Mouse (Mus musculus): ENCODE data around the gene Dok4. TPM values are rescaled to one million over a fixed set of nuclear protein-coding genes. Genes with fewer than 3 reads are reported as not detected.

Dok4 gene
- polyA plus RNA-seq, 1 experiment = 4.4 TPM

DNA sequence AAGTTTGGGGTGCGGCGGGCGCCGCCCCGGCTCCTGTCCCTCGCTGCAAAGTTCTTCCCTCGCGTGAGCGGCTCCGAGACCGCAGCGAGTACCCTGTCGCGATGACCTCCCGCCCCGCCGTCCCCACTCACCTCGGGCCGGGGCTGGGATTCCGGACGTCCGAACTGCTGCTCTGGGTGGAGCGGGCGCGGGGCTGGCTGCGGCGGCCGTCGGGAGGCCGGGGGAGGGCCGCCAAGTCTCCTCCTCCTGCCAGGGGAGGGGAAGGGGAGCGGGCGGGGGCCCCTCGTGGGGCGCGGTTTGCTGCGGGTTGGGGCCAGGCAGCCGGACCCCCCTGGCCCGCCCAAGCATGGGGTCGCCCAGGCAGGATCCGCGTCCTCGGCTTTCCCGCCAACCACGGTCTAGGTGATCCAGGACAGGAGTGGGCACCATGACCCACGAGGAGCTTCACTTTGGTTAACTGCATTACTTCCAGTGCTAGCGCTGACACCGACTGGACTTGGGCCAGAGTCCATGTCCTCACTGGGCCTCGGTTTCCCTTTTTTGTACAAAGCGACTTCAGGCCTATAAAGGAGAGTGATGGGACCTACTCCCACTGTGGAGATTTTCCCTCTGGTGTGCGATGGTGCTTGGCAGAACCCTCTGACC, 41.8 kb upstream of the Dok4 start, which contains the start of gene Ccdc102a:
TSS of gene Ccdc102a (minus strand) at position 248 of the 645 bp plus-strand sequence.
- no peaks in the 10 kb centered on the region for H3K27me3 ChIP-seq (ENCODE audit: control insufficient read depth, insufficient read depth, insufficient read length)
- no peaks in the 10 kb centered on the region for H3K36me3 ChIP-seq (ENCODE audit: control insufficient read depth, insufficient read depth)
- peak within 1 kb of the TSS; percentile 44 for H3K4me3 ChIP-seq
- peak; percentile 58 for TF ChIP-seq POLR2A (IDR thresholded peaks at IDR 0.05; ENCODE audit: insufficient read length, low read depth)
- TF ChIP-seq USF1 (IDR thresholded peaks at IDR 0.05; ENCODE audit: low read depth) = no peak
- H3ac ChIP-seq (ENCODE audit: control insufficient read depth, insufficient read length) = peak within 1 kb of the TSS; percentile 7
- H3K4me2 ChIP-seq (ENCODE audit: low read depth) = peak within 1 kb of the TSS; percentile 81
- H3K79me2 ChIP-seq (ENCODE audit: control insufficient read depth, insufficient read depth) = peaks cover 17% of the 10 kb centered on the region

DNA sequence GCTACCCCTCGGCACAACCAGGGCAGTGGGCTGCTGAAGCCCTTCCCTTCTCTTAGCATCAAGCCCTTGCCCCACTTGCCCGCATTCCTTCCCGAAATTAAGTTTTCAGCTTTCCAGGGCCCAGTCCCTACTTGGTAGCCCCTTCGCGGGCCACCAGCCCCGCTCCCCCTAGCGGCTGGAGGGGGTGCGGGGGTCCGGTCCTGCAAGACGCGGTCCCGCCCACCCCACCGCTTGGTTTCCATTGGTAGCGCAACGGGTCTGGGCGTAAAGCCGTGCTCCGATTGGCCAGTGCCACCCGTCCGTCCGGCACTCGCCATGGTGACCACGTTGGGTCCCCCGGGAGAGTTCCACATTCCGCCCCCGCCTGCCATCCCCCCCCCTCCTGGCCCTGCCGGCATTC, 41.2 kb upstream of the Dok4 start:
- TF ChIP-seq E2F4 (IDR thresholded peaks at IDR 0.05; ENCODE audit: insufficient read depth) = no peak
- no peak for TF ChIP-seq MYOG (IDR thresholded peaks at IDR 0.05; ENCODE audit: control insufficient read depth in 1 of 3, insufficient read depth in 1 of 3, insufficient read length in 2 of 3, low read depth in 2 of 3)
- TF ChIP-seq MAX (IDR thresholded peaks at IDR 0.05; ENCODE audit: low read depth) = no peak
- no peak for TF ChIP-seq USF1 (IDR thresholded peaks at IDR 0.05; ENCODE audit: low read depth)

DNA sequence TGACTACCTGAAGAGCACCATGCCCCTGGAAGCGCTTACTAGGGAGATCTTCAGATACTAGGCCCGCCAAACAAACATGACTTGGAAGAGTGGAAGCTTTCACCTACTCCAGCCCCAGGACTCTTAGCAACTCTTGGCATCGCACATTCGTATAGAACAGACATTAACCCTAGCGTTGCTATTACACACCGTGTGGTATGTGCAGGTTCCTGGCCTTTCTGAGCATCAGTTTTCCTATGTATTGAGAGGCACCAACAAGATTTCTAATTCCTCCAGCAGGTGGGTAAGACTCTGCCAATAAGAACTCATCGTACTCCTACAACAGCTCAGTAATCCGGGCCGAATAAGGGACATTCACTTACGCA, 40.8 kb upstream of the Dok4 start:
- peak overlapping the region; percentile 81 for H3K4me2 ChIP-seq (ENCODE audit: low read depth)
- no peaks in the 10 kb centered on the region for H3K27me3 ChIP-seq (ENCODE audit: control insufficient read depth, insufficient read depth, insufficient read length)
- TF ChIP-seq TCF12 (IDR thresholded peaks at IDR 0.05; ENCODE audit: insufficient read depth, poor library complexity, severe bottlenecking) = no peak
- TF ChIP-seq MAX (IDR thresholded peaks at IDR 0.05; ENCODE audit: low read depth) = no peak
- TF ChIP-seq POLR2A (IDR thresholded peaks at IDR 0.05; ENCODE audit: insufficient read length, low read depth) = no peak
- TF ChIP-seq SRF (IDR thresholded peaks at IDR 0.05; ENCODE audit: control insufficient read depth, insufficient read length, low read depth) = no peak
- no peak for TF ChIP-seq MYOD1 (IDR thresholded peaks at IDR 0.05; ENCODE audit: control insufficient read depth in 1 of 3, insufficient read length in 2 of 3, low read depth in 2 of 3)
- no peak for TF ChIP-seq E2F4 (IDR thresholded peaks at IDR 0.05; ENCODE audit: insufficient read depth)
- TF ChIP-seq CEBPB (IDR thresholded peaks at IDR 0.05; ENCODE audit: insufficient read depth, poor library complexity, severe bottlenecking) = no peak
- TF ChIP-seq TCF3 (IDR thresholded peaks at IDR 0.05; ENCODE audit: insufficient read length, low read depth) = no peak
- TF ChIP-seq POLR2AphosphoS2 (IDR thresholded peaks at IDR 0.05; ENCODE audit: insufficient read length, low read depth) = no peak
- no peak for TF ChIP-seq MYOG (IDR thresholded peaks at IDR 0.05; ENCODE audit: control insufficient read depth in 1 of 3, insufficient read depth in 1 of 3, insufficient read length in 2 of 3, low read depth in 2 of 3)
- no peak for TF ChIP-seq REST (IDR thresholded peaks at IDR 0.05; ENCODE audit: insufficient read depth, insufficient read length)
- H3K79me2 ChIP-seq (ENCODE audit: control insufficient read depth, insufficient read depth) = peaks cover 17% of the 10 kb centered on the region
- H3K4me3 ChIP-seq = peak overlapping the region; percentile 44
- peaks cover 6% of the 10 kb centered on the region for H3K36me3 ChIP-seq (ENCODE audit: control insufficient read depth, insufficient read depth)
- peak overlapping the region; percentile 7 for H3ac ChIP-seq (ENCODE audit: control insufficient read depth, insufficient read length)

More for the DNA sequence above, 41.2 kb upstream of the Dok4 start:
- peaks cover 17% of the 10 kb centered on the region for H3K79me2 ChIP-seq (ENCODE audit: control insufficient read depth, insufficient read depth)
- peak overlapping the region; percentile 81 for H3K4me2 ChIP-seq (ENCODE audit: low read depth)
- H3K27me3 ChIP-seq (ENCODE audit: control insufficient read depth, insufficient read depth, insufficient read length) = no peaks in the 10 kb centered on the region
- peak overlapping the region; percentile 44 for H3K4me3 ChIP-seq
- peaks cover 5% of the 10 kb centered on the region for H3K36me3 ChIP-seq (ENCODE audit: control insufficient read depth, insufficient read depth)
- H3ac ChIP-seq (ENCODE audit: control insufficient read depth, insufficient read length) = peak overlapping the region; percentile 7

DNA sequence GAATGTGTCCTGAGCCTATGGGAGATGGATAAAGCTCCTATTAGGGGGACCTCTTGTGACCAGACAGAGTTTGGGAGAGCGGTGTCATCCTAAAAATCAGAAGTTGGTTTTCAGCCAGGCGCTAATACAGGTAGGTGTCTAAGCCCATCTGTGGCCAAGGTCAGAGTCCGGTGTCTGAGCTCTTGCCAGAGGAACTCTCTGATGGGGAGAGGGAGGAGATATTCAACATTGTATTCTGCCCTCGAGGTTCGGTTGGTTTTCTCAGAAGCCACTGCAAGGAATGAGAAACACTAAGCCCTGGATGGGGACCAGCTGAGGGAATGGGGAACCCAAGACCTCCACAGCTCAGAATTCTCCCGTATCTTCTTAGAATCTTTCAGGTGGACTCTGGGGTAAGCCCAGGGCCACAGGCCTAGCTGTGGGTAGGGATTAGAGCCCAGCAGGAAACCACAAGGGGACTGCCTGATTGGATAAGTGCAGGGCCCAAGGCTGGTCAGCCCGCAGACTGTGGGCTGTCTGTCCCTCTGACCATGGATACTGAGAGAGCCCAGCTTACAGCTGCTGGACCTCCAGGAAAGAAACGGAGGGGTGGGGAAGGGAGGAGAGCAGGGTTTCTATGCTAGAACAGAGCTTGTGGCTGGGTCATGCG, 40.3 kb upstream of the Dok4 start:
- H3K36me3 ChIP-seq (ENCODE audit: control insufficient read depth, insufficient read depth) = peaks cover 6% of the 10 kb centered on the region
- no peaks in the 10 kb centered on the region for H3K27me3 ChIP-seq (ENCODE audit: control insufficient read depth, insufficient read depth, insufficient read length)
- TF ChIP-seq TCF3 (IDR thresholded peaks at IDR 0.05; ENCODE audit: insufficient read length, low read depth) = no peak
- TF ChIP-seq SRF (IDR thresholded peaks at IDR 0.05; ENCODE audit: control insufficient read depth, insufficient read length, low read depth) = no peak
- TF ChIP-seq E2F4 (IDR thresholded peaks at IDR 0.05; ENCODE audit: insufficient read depth) = no peak
- H3K79me2 ChIP-seq (ENCODE audit: control insufficient read depth, insufficient read depth) = peaks cover 17% of the 10 kb centered on the region
- H3ac ChIP-seq (ENCODE audit: control insufficient read depth, insufficient read length) = peak overlapping the region; percentile 7
- peak overlapping the region; percentile 81 for H3K4me2 ChIP-seq (ENCODE audit: low read depth)
- H3K4me3 ChIP-seq = peak overlapping the region; percentile 44

DNA sequence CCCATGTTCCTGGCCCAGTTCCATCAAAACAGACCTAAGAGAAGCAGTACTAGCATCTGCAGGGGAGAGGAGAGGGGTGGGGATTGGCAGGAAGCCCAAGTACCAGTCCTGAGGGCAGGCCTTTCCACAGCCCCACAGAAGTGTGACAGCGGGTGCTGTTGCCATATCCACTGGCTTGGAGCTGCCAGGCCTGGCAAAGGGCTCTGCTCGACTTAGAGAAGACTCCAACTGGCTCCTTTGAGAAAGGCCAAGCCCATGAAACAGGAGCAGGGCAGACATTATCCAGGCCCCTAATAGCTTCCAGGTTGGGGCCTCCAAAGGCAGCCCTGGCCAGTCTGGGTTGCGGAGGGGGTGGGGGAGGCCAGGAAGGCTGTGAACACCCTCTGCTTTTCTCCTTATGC, 38.6 kb upstream of the Dok4 start:
- TF ChIP-seq SRF (IDR thresholded peaks at IDR 0.05; ENCODE audit: control insufficient read depth, insufficient read length, low read depth) = no peak
- TF ChIP-seq MYOG (IDR thresholded peaks at IDR 0.05; ENCODE audit: control insufficient read depth in 1 of 3, insufficient read depth in 1 of 3, insufficient read length in 2 of 3, low read depth in 2 of 3) = no peak
- no peak for TF ChIP-seq USF1 (IDR thresholded peaks at IDR 0.05; ENCODE audit: low read depth)
- TF ChIP-seq MYOD1 (IDR thresholded peaks at IDR 0.05; ENCODE audit: control insufficient read depth in 1 of 3, insufficient read length in 2 of 3, low read depth in 2 of 3) = no peak
- TF ChIP-seq REST (IDR thresholded peaks at IDR 0.05; ENCODE audit: insufficient read depth, insufficient read length) = no peak
- H3K79me2 ChIP-seq (ENCODE audit: control insufficient read depth, insufficient read depth) = peaks cover 17% of the 10 kb centered on the region
- H3K4me3 ChIP-seq = no peak overlapping the region
- no peaks in the 10 kb centered on the region for H3K27me3 ChIP-seq (ENCODE audit: control insufficient read depth, insufficient read depth, insufficient read length)
- H3K36me3 ChIP-seq (ENCODE audit: control insufficient read depth, insufficient read depth) = peaks cover 6% of the 10 kb centered on the region
- no peak overlapping the region for H3ac ChIP-seq (ENCODE audit: control insufficient read depth, insufficient read length)
- H3K4me2 ChIP-seq (ENCODE audit: low read depth) = peak overlapping the region; percentile 53
